Mouse (Mus musculus) cerebellum, adult 2 months (tissue): ENCODE data around the gene F13b.

ENCODE experiments used
- CTCF ChIP-seq: fragments of 200-500 bp; IDR thresholded peaks from 2 replicates; pipeline ENCODE4 v1.5.1; 2011; ENCODE audit warnings: low read depth, mild to moderate bottlenecking, control low read depth, low read length, moderate library complexity, borderline replicate concordance; ENCODE audit not compliant: insufficient read depth
- POLR2A ChIP-seq: fragments of 200-500 bp; IDR thresholded peaks from 2 replicates; pipeline ENCODE4 v1.6.1; 2011; ENCODE audit warnings: low read length, control low read depth, borderline replicate concordance; ENCODE audit not compliant: insufficient read depth

- TF ChIP-seq POLR2A (no peak), CTCF (no peak)
These were observed 6.9 kb upstream of the F13b start for GRCm38 (mm10) chr1:139494630-139495029.
